Mouse (Mus musculus): ENCODE measurements around the gene Gm21981. TPM values are rescaled to one million over a fixed set of nuclear protein-coding genes. Genes with fewer than 3 reads are reported as not detected.

Gene Gm21981
- total and polyA plus RNA-seq, 3 experiments, result 0.71 to 0.81 TPM; not detected in 1

DNA sequence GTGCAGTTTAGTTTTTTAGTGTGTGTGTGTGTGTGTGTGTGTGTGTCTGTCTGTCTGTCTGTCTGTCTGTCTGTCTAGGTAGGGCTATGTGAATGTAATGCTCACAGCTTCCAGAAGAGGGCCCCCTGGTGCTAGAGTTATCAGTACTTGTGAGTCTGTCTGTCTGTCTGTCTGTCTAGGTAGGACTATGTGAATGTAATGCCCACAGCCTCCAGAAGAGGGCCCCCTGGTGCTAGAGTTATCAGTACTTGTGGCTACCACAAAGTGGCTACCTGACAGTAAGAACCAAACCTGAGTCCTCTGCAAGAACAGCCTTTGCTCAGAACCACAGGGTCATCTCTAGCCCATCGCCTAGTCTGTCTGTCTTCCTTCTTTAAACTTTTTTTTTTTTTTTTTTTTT is 47.6 kb downstream of the Gm21981 start:
- Histone ChIP-seq H3K9me3 (replicated peaks; ENCODE audit: insufficient read depth, low read length) (no peaks in the 10 kb centered on the region), H3K27ac (ENCODE audit: control insufficient read depth, low read depth, low read length) (no peak overlapping the region), H3K27me3 (ENCODE audit: control insufficient read depth in 1 of 2, insufficient read depth in 2 of 2, low read length in 2 of 2) (no peaks in the 10 kb centered on the region), H3K36me3 (ENCODE audit: control insufficient read depth in 1 of 2, insufficient read depth in 2 of 2, low read length in 2 of 2) (no peaks in the 10 kb centered on the region), H3K4me1 (ENCODE audit: control insufficient read depth in 1 of 2, insufficient read depth in 2 of 2, low read length in 2 of 2) (no peaks in the 10 kb centered on the region), H3K79me2 (ENCODE audit: control insufficient read depth, insufficient read depth, low read length, poor library complexity) (no peaks in the 10 kb centered on the region), H3K9ac (ENCODE audit: control insufficient read depth, low read depth, low read length, poor library complexity, severe bottlenecking) (no peak overlapping the region), H3K4me3 (ENCODE audit: control insufficient read depth in 1 of 2, insufficient read depth in 1 of 2, low read depth in 2 of 2, low read length in 2 of 2) (no peak overlapping the region)
- DNase-seq (ENCODE audit: low read depth, low spot score), result peak; percentile 89
- TF ChIP-seq CTCF (IDR thresholded peaks at IDR 0.05 in 2 of 3, conservative IDR thresholded peaks at IDR 0.05 in 1 of 3; ENCODE audit: control insufficient read depth in 1 of 3, insufficient read depth in 1 of 3, low read depth in 2 of 3, low read length in 3 of 3, poor library complexity in 1 of 3, severe bottlenecking in 1 of 3) (peak; percentile 50 to 81 (median 71)), TBP (IDR thresholded peaks at IDR 0.05; ENCODE audit: low read depth, low read length) (0 out of 2 replicates have a peak, but pooled peaks have one; percentile 35), RCOR1 (IDR thresholded peaks at IDR 0.05; ENCODE audit: low read depth, low read length) (no peak), BHLHE40 (IDR thresholded peaks at IDR 0.05; ENCODE audit: borderline replicate concordance, low read depth, low read length) (no peak), GABPA (IDR thresholded peaks at IDR 0.05; ENCODE audit: low read depth, low read length) (no peak), USF1 (IDR thresholded peaks at IDR 0.05; ENCODE audit: low read depth, low read length) (no peak), RAD21 (IDR thresholded peaks at IDR 0.05; ENCODE audit: low read depth, low read length) (peak; percentile 59), SMC3 (IDR thresholded peaks at IDR 0.05; ENCODE audit: low read depth, low read length) (peak; percentile 63), POLR2A (IDR thresholded peaks at IDR 0.05; ENCODE audit: control insufficient read depth in 1 of 2, insufficient read depth in 1 of 2, low read depth in 1 of 2, low read length in 2 of 2, poor library complexity in 1 of 2) (no peak), MAX (IDR thresholded peaks at IDR 0.05; ENCODE audit: low read length) (no peak), MYC (IDR thresholded peaks at IDR 0.05; ENCODE audit: low read depth, low read length) (no peak), GATA1 (IDR thresholded peaks at IDR 0.05; ENCODE audit: low read depth, low read length) (peak; percentile 56), KAT2A (conservative IDR thresholded peaks at IDR 0.05; ENCODE audit: low read depth, low read length) (no peak), SIN3A (IDR thresholded peaks at IDR 0.05; ENCODE audit: low read length) (0 out of 2 replicates have a peak, but pooled peaks have one; percentile 18), TCF12 (IDR thresholded peaks at IDR 0.05; ENCODE audit: low read depth, low read length) (no peak), MXI1 (IDR thresholded peaks at IDR 0.05; ENCODE audit: low read depth, low read length) (no peak), USF2 (IDR thresholded peaks at IDR 0.05; ENCODE audit: borderline replicate concordance in 1 of 2, insufficient read depth in 1 of 2, low read depth in 1 of 2, low read length in 2 of 2) (no peak), ZC3H11A (IDR thresholded peaks at IDR 0.05; ENCODE audit: low read depth, low read length) (peak; percentile 36), MEF2A (IDR thresholded peaks at IDR 0.05; ENCODE audit: extremely low read depth, insufficient replicate concordance, low read depth, low read length, poor library complexity, severe bottlenecking) (no peak), CHD1 (IDR thresholded peaks at IDR 0.05; ENCODE audit: low read depth, low read length) (no peak), ZNF384 (IDR thresholded peaks at IDR 0.05; ENCODE audit: low read depth, low read length) (peak; percentile 50; the same call in 1 of the 2 replicates)

DNA sequence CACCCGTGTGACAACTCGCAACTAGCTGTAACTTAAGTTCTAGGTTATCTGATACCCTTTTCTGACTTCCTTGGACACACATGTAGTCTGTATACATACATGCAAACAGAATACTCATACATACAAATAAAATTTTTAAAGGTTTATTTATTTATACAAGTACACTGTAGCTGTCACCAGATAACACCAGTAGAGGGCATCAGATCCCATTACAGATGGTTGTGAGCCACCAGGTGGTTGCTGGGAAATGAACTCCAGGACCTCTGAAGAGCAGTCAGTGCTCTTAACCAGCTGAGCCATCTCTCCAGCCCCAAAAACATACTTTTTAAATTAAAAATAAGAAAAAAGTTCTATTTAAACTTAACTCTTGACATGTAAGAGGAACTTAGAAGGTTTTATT is 51.3 kb downstream of the Gm21981 start:
- H3K27ac ChIP-seq (ENCODE audit: control insufficient read depth, low read depth, low read length), result no peak overlapping the region
- H3K79me2 ChIP-seq (ENCODE audit: control insufficient read depth, insufficient read depth, low read length, poor library complexity), result no peaks in the 10 kb centered on the region
- no peaks in the 10 kb centered on the region for H3K27me3 ChIP-seq (ENCODE audit: control insufficient read depth in 1 of 2, insufficient read depth in 2 of 2, low read length in 2 of 2)
- TF ChIP-seq POLR2AphosphoS2 (IDR thresholded peaks at IDR 0.05; ENCODE audit: low read length), result no peak
- TF ChIP-seq SMC3 (IDR thresholded peaks at IDR 0.05; ENCODE audit: low read depth, low read length), result peak; percentile 34; the same call in 1 of the 2 replicates
- no peak for TF ChIP-seq CHD1 (IDR thresholded peaks at IDR 0.05; ENCODE audit: low read depth, low read length)
- peak; percentile 17 to 53 (median 20); a peak in 5 of 6 replicates for TF ChIP-seq CTCF (IDR thresholded peaks at IDR 0.05 in 2 of 3, conservative IDR thresholded peaks at IDR 0.05 in 1 of 3; ENCODE audit: control insufficient read depth in 1 of 3, insufficient read depth in 1 of 3, low read depth in 2 of 3, low read length in 3 of 3, poor library complexity in 1 of 3, severe bottlenecking in 1 of 3)
- no peaks in the 10 kb centered on the region for H3K9me3 ChIP-seq (replicated peaks; ENCODE audit: insufficient read depth, low read length)
- no peaks in the 10 kb centered on the region for H3K36me3 ChIP-seq (ENCODE audit: control insufficient read depth in 1 of 2, insufficient read depth in 2 of 2, low read length in 2 of 2)
- H3K4me3 ChIP-seq (ENCODE audit: control insufficient read depth in 1 of 2, insufficient read depth in 1 of 2, low read depth in 2 of 2, low read length in 2 of 2), result no peak overlapping the region
- peak; percentile 60 for DNase-seq (ENCODE audit: low read depth, low spot score)
- no peak overlapping the region for H3K9ac ChIP-seq (ENCODE audit: control insufficient read depth, low read depth, low read length, poor library complexity, severe bottlenecking)
- no peaks in the 10 kb centered on the region for H3K4me1 ChIP-seq (ENCODE audit: control insufficient read depth in 1 of 2, insufficient read depth in 2 of 2, low read length in 2 of 2)
